Mouse (Mus musculus) stomach, embryonic 15.5 days (tissue): ENCODE data around the gene Gm21883. TPM values are rescaled to one million over a fixed set of nuclear protein-coding genes. Genes with fewer than 3 reads are reported as not detected.
"Not testable (repeated sequence)": the region's sequence is repeated elsewhere in the genome, so short reads cannot be mapped to it uniquely, and the experiment has no call there.

Source experiments
- ATAC-seq: fragments of 200-750 bp; cut with Nextera tagmentation; 2 replicates; pipeline ENCODE4 v1.8.0; 2017; ENCODE audit warnings: low read depth, moderate number of reproducible peaks, moderate TSS enrichment; ENCODE audit not compliant: insufficient read depth, low FRiP score
- H3K27ac ChIP-seq: fragments of 300-500 bp; sonication (generic); 2 replicates; pipeline ENCODE4 v1.5.1; 2015; ENCODE audit warnings: mild to moderate bottlenecking, inconsistent platforms
- H3K27me3 ChIP-seq: fragments of 300-500 bp; sonication (generic); replicated peaks from 2 replicates; pipeline ENCODE4 v1.6.1; 2015; ENCODE audit warnings: inconsistent platforms
- H3K36me3 ChIP-seq: fragments of 300-500 bp; sonication (generic); 2 replicates; pipeline ENCODE4 v1.6.1; 2015; ENCODE audit warnings: inconsistent platforms
- H3K4me1 ChIP-seq: fragments of 300-500 bp; sonication (generic); 2 replicates; pipeline ENCODE4 v1.6.1; 2015; ENCODE audit warnings: inconsistent platforms
- H3K4me2 ChIP-seq: fragments of 300-500 bp; sonication (generic); 2 replicates; pipeline ENCODE4 v1.6.1; 2015; ENCODE audit warnings: mild to moderate bottlenecking, inconsistent platforms
- H3K4me3 ChIP-seq: fragments of 300-500 bp; sonication (generic); replicated peaks from 2 replicates; pipeline ENCODE4 v1.5.1; 2015; ENCODE audit warnings: inconsistent platforms
- H3K9ac ChIP-seq: fragments of 300-500 bp; sonication (generic); 2 replicates; pipeline ENCODE4 v1.6.1; 2015; ENCODE audit warnings: inconsistent platforms
- H3K9me3 ChIP-seq: fragments of 300-500 bp; sonication (generic); 2 replicates; pipeline ENCODE4 v1.6.1; 2016; ENCODE audit warnings: inconsistent platforms
- WGBS: fragments of 180-500 bp; shearing (Covaris S2); methylation state at CpG from one replicate; pipeline ENCODE4 v1.1.7; 2015; 5-methylcytosine and 5-hydroxymethylcytosine counted together
- polyA plus RNA-seq: library from polyadenylated mRNA; unstranded; fragments of >200 nt; fragmentation: Nextera tagmentation; extraction: Ambion mirVana; gene quantifications from 2 replicates; pipeline ENCODE4 v1.2.1, GENCODE M21; 2015

The Gm21883 gene
- polyA plus RNA-seq = not detected in 2 replicates

- H3K4me3 ChIP-seq, H3K27ac ChIP-seq, H3K36me3 ChIP-seq, ATAC-seq, H3K9ac ChIP-seq, H3K4me1 ChIP-seq, H3K9me3 ChIP-seq, H3K27me3 ChIP-seq, H3K4me2 ChIP-seq: not testable (repeated sequence)
- WGBS = no CpG with 5 or more reads among the region's 1 CpGs
Observed at GRCm38 (mm10) chrX:31574183-31574582, at the start of gene Gm21883. TSS of gene Gm21883 (minus strand) at chrX:31574283.

GRCm38 (mm10) chrX:31618820-31619219 is 44.7 kb upstream of the Gm21883 start, which contains the start of gene Spin2e:
TSS of gene Spin2e (minus strand) at chrX:31618920.
- WGBS = 88% methylated on average over 2 of the region's 2 CpGs
- not testable (repeated sequence) for ATAC-seq, H3K4me2 ChIP-seq, H3K9ac ChIP-seq, H3K9me3 ChIP-seq, H3K36me3 ChIP-seq, H3K4me3 ChIP-seq, H3K27me3 ChIP-seq, H3K4me1 ChIP-seq, H3K27ac ChIP-seq

Other genes starting within 250 kb of the Gm21883 start
- not detected in 2 replicates for gene Btbd35f26, start 237.8 kb downstream of the Gm21883 start, polyA plus RNA-seq
- not detected in 2 replicates for gene Btbd35f19, start 190.4 kb downstream of the Gm21883 start, polyA plus RNA-seq
- gene Spin2e, start 44.6 kb upstream of the Gm21883 start, polyA plus RNA-seq = not detected in 2 replicates
- gene Btbd35f25, start 142.9 kb upstream of the Gm21883 start, polyA plus RNA-seq = not detected in 2 replicates